Mouse (Mus musculus): ENCODE measurements around the gene Tmem115.

DNA sequence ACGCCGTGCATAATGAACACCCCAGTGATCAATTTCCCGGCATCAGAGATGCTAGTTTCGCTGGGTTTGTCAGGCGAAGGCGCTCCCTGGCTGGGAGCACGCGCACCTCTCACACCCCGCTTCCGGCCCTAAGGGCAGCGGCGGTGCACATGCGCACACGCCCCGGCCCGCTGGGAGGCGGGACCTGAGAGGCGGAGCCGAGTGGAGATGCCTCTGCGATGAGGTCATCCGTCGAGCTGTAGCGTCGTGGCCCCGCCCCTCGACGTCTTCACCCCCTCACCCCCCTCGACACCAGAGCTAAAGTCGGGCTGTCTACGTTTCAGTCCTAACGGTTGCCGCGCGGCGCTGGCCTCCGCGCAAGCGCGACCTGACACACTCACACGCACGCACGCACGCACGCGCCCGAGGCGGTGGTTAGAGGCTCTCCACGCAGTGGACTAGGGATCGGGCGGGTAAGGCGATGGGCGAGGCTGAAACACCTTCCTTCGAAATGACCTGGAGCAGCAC is 20.6 kb downstream of the Tmem115 start:
- TF ChIP-seq CTCF (IDR thresholded peaks at IDR 0.05; ENCODE audit: low read depth) (no peak; the same call in 1 of the 2 replicates), EP300 (optimal IDR thresholded peaks at IDR 0.05) (no peak)
